Mouse (Mus musculus) hindbrain, embryonic 10.5 days (tissue): ENCODE measurements around the gene Gabpb2. TPM values are rescaled to one million over a fixed set of nuclear protein-coding genes. Genes with fewer than 3 reads are reported as not detected.

Source experiments
- DNase-seq: peaks from one replicate; pipeline ENCODE4 v3.0.0-alpha.2; 2017; ENCODE audit warnings: low spot score
- H3K27ac ChIP-seq: fragments of 300-500 bp; sonication (generic); 2 replicates; pipeline ENCODE4 v1.5.1; 2016; ENCODE audit warnings: mild to moderate bottlenecking, moderate library complexity
- H3K27me3 ChIP-seq: fragments of 300-500 bp; sonication (generic); 2 replicates; pipeline ENCODE4 v1.6.1; 2016; ENCODE audit warnings: mild to moderate bottlenecking; ENCODE audit not compliant: poor library complexity, insufficient read depth, severe bottlenecking
- H3K36me3 ChIP-seq: fragments of 300-500 bp; sonication (generic); 2 replicates; pipeline ENCODE4 v1.6.1; 2016; ENCODE audit warnings: mild to moderate bottlenecking, moderate library complexity
- H3K4me1 ChIP-seq: fragments of 300-500 bp; sonication (generic); replicated peaks from 2 replicates; pipeline ENCODE4 v1.6.1; 2016; ENCODE audit warnings: mild to moderate bottlenecking
- H3K4me3 ChIP-seq: fragments of 300-500 bp; sonication (generic); 2 replicates; pipeline ENCODE4 v1.5.1; 2016; ENCODE audit warnings: mild to moderate bottlenecking, moderate library complexity
- H3K9me3 ChIP-seq: fragments of 300-500 bp; sonication (generic); 2 replicates; pipeline ENCODE4 v1.6.1; 2016; ENCODE audit warnings: mild to moderate bottlenecking, moderate library complexity
- WGBS: fragments of 180-500 bp; shearing (Covaris S2); methylation state at CpG from one replicate; pipeline ENCODE4 v1.1.7; 2016; 5-methylcytosine and 5-hydroxymethylcytosine counted together
- polyA plus RNA-seq: library from polyadenylated mRNA; unstranded; fragments of >200 nt; fragmentation: Nextera tagmentation; extraction: Ambion mirVana; gene quantifications from 2 replicates; pipeline ENCODE4 v1.2.1, GENCODE M21; 2016

Gabpb2 gene
- polyA plus RNA-seq, 1 experiment from 2014 or later, result 7.9 TPM

GRCm38 (mm10) chr3:95240900-95241299 lies 23.2 kb upstream of the Gabpb2 start:
- H3K4me1 ChIP-seq, result peaks cover 14% of the 10 kb centered on the region
- peak overlapping the region; percentile 57; the same call in 1 of the 2 replicates for H3K27ac ChIP-seq
- peak overlapping the region; percentile 16 for H3K4me3 ChIP-seq
- no peaks in the 10 kb centered on the region for H3K9me3 ChIP-seq
- 33% methylated on average over 17 of the region's 17 CpGs for WGBS
- DNase-seq, result no peak
- no peaks in the 10 kb centered on the region for H3K27me3 ChIP-seq
- peaks cover 37% of the 10 kb centered on the region for H3K36me3 ChIP-seq

- WGBS, result 91% methylated on average over 12 of the region's 12 CpGs
- Histone ChIP-seq H3K36me3 (peaks cover 40% of the 10 kb centered on the region), H3K27ac (no peak overlapping the region), H3K4me3 (no peak overlapping the region), H3K27me3 (no peaks in the 10 kb centered on the region), H3K4me1 (peaks cover 23% of the 10 kb centered on the region), H3K9me3 (no peaks in the 10 kb centered on the region)
- no peak for DNase-seq
Observed at GRCm38 (mm10) chr3:95239971-95240370, 22.3 kb upstream of the Gabpb2 start.

GRCm38 (mm10) chr3:95239022-95239421 lies 21.3 kb upstream of the Gabpb2 start:
- no peaks in the 10 kb centered on the region for H3K27me3 ChIP-seq
- H3K4me1 ChIP-seq, result peaks cover 25% of the 10 kb centered on the region
- 87% methylated on average over 6 of the region's 6 CpGs for WGBS
- peaks cover 49% of the 10 kb centered on the region for H3K36me3 ChIP-seq
- H3K9me3 ChIP-seq, result no peaks in the 10 kb centered on the region
- no peak overlapping the region for H3K4me3 ChIP-seq
- no peak overlapping the region for H3K27ac ChIP-seq
- DNase-seq, result no peak

- Histone ChIP-seq H3K9me3 (no peaks in the 10 kb centered on the region), H3K4me3 (no peak overlapping the region), H3K36me3 (peaks cover 63% of the 10 kb centered on the region), H3K27me3 (no peaks in the 10 kb centered on the region), H3K4me1 (peaks cover 25% of the 10 kb centered on the region), H3K27ac (no peak overlapping the region)
- 91% methylated on average over 8 of the region's 8 CpGs for WGBS
- DNase-seq, result no peak
Observed at GRCm38 (mm10) chr3:95237541-95238099, 19.9 kb upstream of the Gabpb2 start.

GRCm38 (mm10) chr3:95235386-95236301 lies 17.9 kb upstream of the Gabpb2 start:
- no peaks in the 10 kb centered on the region for H3K27me3 ChIP-seq
- WGBS, result 68% methylated on average over 23 of the region's 23 CpGs
- H3K36me3 ChIP-seq, result peaks cover 79% of the 10 kb centered on the region
- no peak overlapping the region for H3K4me3 ChIP-seq
- no peak overlapping the region for H3K27ac ChIP-seq
- no peaks in the 10 kb centered on the region for H3K9me3 ChIP-seq
- no peak for DNase-seq
- H3K4me1 ChIP-seq, result peaks cover 30% of the 10 kb centered on the region

DNA sequence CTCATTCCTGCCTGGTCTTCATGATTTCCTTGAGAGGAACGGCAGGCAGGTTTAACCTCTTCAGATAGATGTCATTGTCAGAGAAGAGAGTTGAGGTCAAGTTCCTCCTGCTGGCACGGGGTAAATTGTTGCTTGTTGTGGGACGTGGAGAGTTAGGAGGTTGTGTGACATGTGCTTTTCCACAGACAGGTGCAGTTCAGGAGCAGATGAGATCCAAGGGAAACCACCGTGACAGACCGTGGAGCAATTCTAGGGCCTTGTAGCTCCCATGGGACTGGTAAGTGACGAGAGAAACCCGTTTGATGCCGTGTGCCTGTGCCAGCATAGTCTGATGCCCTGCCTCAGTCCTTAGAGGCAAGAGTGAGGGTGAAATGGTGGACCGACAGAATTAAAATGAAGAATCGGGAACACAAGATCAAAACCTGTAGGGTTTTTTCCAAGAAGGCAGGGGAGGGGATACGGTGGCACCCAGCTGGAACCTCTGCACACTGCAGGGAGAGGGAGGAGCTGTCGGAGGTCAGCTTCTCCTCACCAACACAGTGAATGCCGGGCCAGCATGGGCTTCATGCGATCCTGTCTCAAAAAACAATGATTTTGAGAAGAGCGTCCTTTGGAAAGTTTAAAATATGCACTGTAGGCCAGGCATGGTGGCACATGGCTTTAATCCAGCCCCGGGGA lies 15.7 kb upstream of the Gabpb2 start:
- no peak overlapping the region for H3K27ac ChIP-seq
- peaks cover 41% of the 10 kb centered on the region for H3K4me1 ChIP-seq
- no peaks in the 10 kb centered on the region for H3K27me3 ChIP-seq
- no peak overlapping the region for H3K4me3 ChIP-seq
- 89% methylated on average over 16 of the region's 16 CpGs for WGBS
- no peaks in the 10 kb centered on the region for H3K9me3 ChIP-seq
- no peak for DNase-seq
- H3K36me3 ChIP-seq, result peaks cover 73% of the 10 kb centered on the region

DNA sequence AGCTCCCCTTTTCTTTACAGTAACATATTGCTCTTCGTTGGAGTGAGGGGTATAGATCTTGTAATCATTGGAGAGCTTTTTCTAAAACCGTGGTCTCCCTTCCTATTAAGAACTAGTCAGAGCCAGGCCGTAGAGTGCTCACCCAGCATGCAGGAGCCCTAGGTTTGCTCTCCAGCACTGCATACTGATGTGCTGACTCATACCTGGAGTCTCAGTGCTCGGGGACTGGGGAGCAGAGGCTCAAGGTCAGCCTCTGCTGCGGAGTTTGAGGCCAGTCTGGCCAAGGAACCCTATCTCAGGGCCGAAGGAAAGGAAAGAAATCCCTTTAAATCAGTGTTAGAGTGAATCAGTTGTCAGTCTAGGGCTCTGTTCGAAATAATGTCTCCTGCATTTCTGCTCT lies 15.1 kb upstream of the Gabpb2 start:
- H3K36me3 ChIP-seq, result peaks cover 66% of the 10 kb centered on the region
- H3K27me3 ChIP-seq, result no peaks in the 10 kb centered on the region
- H3K4me3 ChIP-seq, result no peak overlapping the region
- WGBS, result 91% methylated on average over 7 of the region's 7 CpGs
- H3K27ac ChIP-seq, result no peak overlapping the region
- peaks cover 41% of the 10 kb centered on the region for H3K4me1 ChIP-seq
- no peak for DNase-seq
- no peaks in the 10 kb centered on the region for H3K9me3 ChIP-seq

DNA sequence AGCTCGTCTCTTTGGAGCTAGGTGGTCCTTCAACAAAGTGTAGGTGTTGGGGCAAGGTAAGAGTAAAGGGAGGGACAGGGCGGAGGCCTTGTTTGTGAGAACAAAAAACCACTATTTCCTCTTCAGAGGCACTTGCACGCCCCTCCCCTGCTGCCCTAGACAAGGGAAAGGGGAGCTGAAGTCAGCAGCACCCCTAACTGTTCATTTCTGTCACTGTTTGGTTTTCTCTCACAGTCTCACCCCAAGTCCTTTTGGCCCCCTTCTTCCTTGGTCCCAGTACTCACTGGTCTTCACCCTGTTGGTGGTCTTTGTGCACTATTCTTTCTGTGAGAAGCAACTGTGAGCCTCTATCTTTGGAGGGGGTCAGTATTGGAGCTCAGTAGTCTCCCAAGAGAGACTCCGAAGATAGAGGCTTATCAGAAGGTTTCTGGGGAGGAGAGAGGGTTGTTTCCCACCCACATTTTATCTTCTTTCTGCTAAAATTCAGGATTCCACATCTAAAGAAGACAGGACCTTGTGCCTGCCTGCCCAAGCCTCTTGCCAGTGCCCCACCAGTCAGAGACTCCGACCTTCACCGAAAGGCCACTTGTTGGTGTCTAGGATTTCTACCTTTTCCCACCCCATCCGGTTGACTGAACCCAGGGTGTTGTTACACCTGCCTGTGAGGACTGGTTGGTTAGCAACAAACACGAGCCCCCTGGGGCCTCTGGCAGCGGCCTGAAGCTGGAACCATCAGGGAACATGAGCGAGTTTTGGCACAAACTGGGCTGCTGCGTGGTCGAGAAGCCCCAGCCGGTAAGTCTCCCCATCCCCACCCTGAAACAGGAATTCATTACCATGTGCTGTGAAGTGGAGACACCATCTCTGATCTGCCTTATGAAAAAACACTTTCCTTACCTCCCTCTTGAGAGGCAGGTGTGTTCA lies 13.8 kb upstream of the Gabpb2 start, which contains the start of gene Mllt11:
Gene Mllt11, minus strand, starts transcription at position 874 of the 924 bp plus-strand sequence.
- H3K4me1 ChIP-seq, result peaks cover 52% of the 10 kb centered on the region
- H3K36me3 ChIP-seq, result peaks cover 55% of the 10 kb centered on the region

GRCm38 (mm10) chr3:95230495-95231297 lies 13.0 kb upstream of the Gabpb2 start:
- Histone ChIP-seq H3K4me3 (peak overlapping the region; percentile 98), H3K4me1 (peaks cover 58% of the 10 kb centered on the region), H3K27ac (peak overlapping the region; percentile 98), H3K9me3 (no peaks in the 10 kb centered on the region), H3K27me3 (no peaks in the 10 kb centered on the region), H3K36me3 (peaks cover 54% of the 10 kb centered on the region)
- 45% methylated on average over 8 of the region's 8 CpGs for WGBS
- DNase-seq, result peak; percentile 55

More for the DNA sequence above, 13.8 kb upstream of the Gabpb2 start, which contains the start of gene Mllt11:
- WGBS, result 81% methylated on average over 13 of the region's 13 CpGs
- Histone ChIP-seq H3K4me3 (peak within 1 kb of the TSS; percentile 98), H3K9me3 (no peaks in the 10 kb centered on the region), H3K27ac (peak within 1 kb of the TSS; percentile 98), H3K27me3 (no peaks in the 10 kb centered on the region)
- DNase-seq, result no peak

DNA sequence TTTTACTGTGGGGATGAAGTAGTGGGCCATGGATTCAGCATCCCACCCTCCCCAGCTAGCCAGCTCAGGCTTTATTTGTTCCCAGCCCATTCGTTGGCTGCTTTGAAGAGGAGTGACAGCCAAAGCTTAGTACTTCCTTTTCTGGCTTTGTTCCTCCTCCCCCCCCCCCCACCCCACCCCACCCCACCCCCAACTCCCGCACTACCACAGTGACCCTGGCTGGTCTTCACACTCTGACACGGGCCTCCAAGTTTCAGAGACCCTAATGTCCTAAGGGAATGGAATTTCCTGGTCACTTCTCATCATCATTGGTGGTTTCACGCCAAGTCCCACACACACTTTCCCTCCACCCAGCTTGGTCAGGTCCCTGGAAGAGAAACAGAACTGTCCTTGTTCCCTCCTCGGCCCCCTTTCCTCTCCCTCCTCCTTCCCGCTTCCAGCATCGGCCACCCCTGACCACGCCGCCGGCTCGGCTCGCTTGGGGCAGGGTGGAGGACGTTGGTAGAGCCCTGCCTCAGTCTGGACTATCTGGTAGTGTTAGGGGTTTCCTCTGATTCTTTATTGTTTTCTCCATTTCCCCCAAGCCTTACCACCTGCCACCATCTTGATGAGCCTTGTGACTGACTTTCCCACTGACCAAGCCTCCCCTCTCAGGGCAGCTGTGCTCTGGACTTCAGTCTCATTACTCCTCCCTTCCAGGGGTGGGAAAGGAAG lies 12.2 kb upstream of the Gabpb2 start:
- H3K36me3 ChIP-seq, result peaks cover 54% of the 10 kb centered on the region
- DNase-seq, result peak; percentile 68
- WGBS, result 2% methylated on average over 13 of the region's 13 CpGs
- no peaks in the 10 kb centered on the region for H3K27me3 ChIP-seq
- H3K4me3 ChIP-seq, result peak overlapping the region; percentile 98
- H3K9me3 ChIP-seq, result no peaks in the 10 kb centered on the region
- H3K4me1 ChIP-seq, result peaks cover 54% of the 10 kb centered on the region
- peak overlapping the region; percentile 98 for H3K27ac ChIP-seq
